Mouse (Mus musculus) olfactory bulb, adult 2 months (tissue): Measurements from ENCODE around the gene Igsf21.

ENCODE experiments used
- CTCF ChIP-seq: fragments of 200-500 bp; IDR thresholded peaks from 2 replicates; pipeline ENCODE4 v1.5.1; 2012; ENCODE audit warnings: low read depth, mild to moderate bottlenecking, low read length, moderate library complexity; ENCODE audit not compliant: insufficient read depth
- POLR2A ChIP-seq: fragments of 200-500 bp; IDR thresholded peaks from 2 replicates; pipeline ENCODE4 v1.6.1; 2012; ENCODE audit warnings: mild to moderate bottlenecking, low read depth, low read length, moderate library complexity; ENCODE audit not compliant: insufficient read depth

- TF ChIP-seq POLR2A (no peak), CTCF (no peak)
Observed at GRCm38 (mm10) chr4:140108871-140109625, 137.5 kb downstream of the Igsf21 start.
